Mouse (Mus musculus) CD8-positive naive resting alpha-beta T cell, adult 2 months (primary cell): ENCODE measurements around the gene Pde8b.

Experiments
- DNase-seq, 2 experiments: peaks; one replicate each; pipeline ENCODE4 v3.0.0; 2022; ENCODE audit warnings: low read depth in 2 of 2, low spot score in 2 of 2

Gene Pde8b

GRCm38 (mm10) chr13:95086033-95086432, 164.1 kb downstream of the Pde8b start:
- DNase-seq = no peak

DNA sequence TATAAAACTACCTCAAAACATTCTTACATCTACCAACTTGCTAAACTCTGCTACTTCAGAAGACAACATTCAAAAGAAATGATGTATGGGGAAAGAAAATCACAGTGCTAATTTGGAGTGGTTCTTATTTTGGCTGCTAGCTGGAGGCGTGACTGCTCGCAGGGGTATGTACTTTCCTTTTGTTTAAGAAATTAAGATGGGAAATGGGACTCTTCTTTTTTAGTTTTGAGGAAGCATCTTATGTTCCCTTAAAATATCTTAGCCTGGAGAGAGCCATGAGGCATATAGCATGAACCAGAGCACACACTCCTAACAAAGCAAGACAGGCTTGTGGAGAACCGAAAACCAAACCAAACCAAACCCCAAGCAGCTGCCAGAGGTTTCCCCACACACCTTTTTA, 167.5 kb downstream of the Pde8b start:
- DNase-seq = no peak

DNA sequence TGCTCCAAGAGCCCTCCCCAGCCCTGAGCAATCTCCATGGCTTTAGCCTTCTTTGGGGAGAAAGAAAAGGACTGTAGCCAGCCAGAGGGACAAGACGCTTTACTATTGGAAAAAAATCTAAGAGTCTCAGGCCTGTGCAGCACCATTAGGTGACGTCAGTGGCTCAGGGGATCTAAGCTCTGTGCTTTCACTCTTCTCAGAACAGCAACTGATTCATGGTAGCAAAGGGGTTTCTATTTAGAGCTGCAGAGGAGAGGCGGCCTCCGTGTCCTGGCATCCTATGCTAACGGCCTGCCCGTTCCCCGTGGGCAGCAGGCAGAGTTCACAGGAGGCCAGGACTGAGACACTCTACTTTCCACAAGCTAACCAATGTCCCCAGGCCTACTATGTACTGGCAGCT, 169.1 kb downstream of the Pde8b start:
- DNase-seq = no peak

- DNase-seq = no peak
Observed at GRCm38 (mm10) chr13:95078492-95078891, 171.6 kb downstream of the Pde8b start.

- DNase-seq = no peak
Observed at GRCm38 (mm10) chr13:95077688-95078087, 172.4 kb downstream of the Pde8b start.

DNA sequence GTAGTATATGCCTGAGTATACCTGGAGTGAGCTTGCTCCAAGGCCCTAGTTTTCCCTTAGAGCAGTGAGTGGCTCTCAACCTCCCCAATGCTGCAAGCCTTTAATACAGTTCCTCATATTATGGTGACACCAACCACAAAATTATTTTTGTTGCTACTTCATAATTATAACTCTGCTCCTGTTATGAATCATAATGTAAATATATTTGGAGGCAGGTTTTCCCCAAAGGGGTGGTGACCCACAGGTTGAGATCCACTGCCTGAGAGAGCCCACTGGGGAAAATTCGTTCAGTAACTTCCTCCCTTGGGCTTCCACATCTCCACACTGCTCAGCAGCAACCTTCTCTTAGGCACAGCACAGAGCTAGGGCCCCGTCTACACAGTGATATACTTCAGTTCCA, 174.0 kb downstream of the Pde8b start:
- no peak for DNase-seq

DNA sequence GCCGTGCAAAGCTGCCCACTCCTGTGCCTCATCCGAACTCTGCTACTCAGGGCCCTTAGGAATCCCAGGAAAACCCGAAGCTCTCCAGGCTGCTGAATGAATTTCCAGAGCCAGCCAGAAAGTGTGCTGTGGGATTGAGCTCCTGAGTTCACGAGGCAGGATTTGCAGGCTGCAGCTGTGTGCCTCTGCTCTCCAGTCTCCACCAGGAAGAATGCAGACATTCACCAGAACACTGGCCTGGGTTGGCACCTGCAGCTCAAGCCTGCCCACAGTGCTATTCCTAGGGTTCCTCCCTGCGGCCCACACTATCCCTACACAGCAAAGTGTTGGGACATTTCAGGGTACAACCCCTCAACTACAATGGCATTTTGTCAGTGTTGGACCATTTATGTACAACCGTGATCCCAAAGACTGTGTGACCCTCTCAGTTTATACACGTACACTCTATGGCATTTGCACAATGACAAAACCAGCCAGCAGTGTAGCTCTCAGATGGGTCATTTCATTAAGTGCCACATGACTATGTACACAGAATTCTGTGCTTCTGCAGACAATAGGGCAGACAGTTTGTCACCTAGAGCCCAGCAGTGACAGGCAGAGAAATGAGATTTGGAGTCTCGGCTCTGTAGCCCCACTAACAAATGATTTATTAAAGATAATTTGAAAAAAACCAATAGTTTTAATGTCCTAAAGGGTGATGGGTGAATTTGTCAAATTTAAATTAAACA, 176.5 kb downstream of the Pde8b start:
- DNase-seq = no peak

GRCm38 (mm10) chr13:95070268-95070667, 179.9 kb downstream of the Pde8b start:
- no peak for DNase-seq

- no peak for DNase-seq
Observed at GRCm38 (mm10) chr13:95067854-95068253, 182.3 kb downstream of the Pde8b start.

- DNase-seq = peak in 1 of 2 experiments; percentile 3
Observed at GRCm38 (mm10) chr13:95063390-95064017, 186.6 kb downstream of the Pde8b start.

GRCm38 (mm10) chr13:95058885-95059284, 191.3 kb downstream of the Pde8b start:
- DNase-seq = no peak

- no peak for DNase-seq
Observed at GRCm38 (mm10) chr13:95056501-95057280, 193.4 kb downstream of the Pde8b start.

- no peak for DNase-seq
Observed at GRCm38 (mm10) chr13:95055742-95056388, 194.3 kb downstream of the Pde8b start.

GRCm38 (mm10) chr13:95052421-95052820, 197.7 kb downstream of the Pde8b start:
- no peak for DNase-seq

- no peak for DNase-seq
Observed at GRCm38 (mm10) chr13:95050398-95050797, 199.7 kb downstream of the Pde8b start.

GRCm38 (mm10) chr13:95044108-95044507, 206.0 kb downstream of the Pde8b start:
- no peak for DNase-seq

- no peak for DNase-seq
Observed at GRCm38 (mm10) chr13:95040140-95040738, 209.9 kb downstream of the Pde8b start.

GRCm38 (mm10) chr13:95038200-95038599, 211.9 kb downstream of the Pde8b start:
- no peak for DNase-seq

DNA sequence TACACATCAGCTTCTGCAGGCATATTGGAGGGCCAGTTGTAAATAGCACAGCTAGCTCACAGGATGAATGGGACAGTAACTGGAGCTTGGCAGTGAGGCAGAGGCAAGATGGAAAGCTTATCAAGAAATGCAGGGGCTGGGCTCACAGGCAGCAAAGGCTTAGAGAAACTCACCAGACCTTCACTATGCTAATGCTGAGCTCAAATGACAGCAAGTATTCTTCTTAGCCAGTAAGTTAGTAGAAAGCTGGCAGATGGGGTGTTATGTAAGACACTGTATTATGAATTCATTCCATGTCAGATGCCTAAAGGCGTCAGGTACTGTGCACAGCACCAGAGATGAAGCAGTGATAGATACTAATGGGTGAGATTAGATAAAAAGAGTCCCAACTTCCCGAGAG, 215.4 kb downstream of the Pde8b start:
- no peak for DNase-seq

DNA sequence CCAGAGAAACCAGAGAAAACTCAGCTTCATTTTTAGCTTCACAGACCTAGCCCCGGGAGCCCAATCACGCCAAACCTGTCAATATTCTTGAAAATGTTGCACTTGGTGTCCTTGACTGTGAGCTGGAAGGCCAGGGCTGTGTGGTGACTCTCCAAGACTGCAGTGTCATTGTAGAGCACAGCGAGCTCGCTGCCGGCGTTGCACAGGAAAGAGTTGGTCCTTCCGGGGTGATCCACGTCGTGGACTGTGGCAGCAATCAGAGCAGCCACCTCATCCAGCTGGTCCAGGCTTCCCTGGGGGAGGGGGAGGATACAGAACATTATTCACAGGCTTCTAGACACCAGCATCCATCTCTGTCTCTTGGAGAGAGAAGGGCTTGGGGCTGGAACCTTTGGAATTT, 216.0 kb downstream of the Pde8b start:
- no peak for DNase-seq

DNA sequence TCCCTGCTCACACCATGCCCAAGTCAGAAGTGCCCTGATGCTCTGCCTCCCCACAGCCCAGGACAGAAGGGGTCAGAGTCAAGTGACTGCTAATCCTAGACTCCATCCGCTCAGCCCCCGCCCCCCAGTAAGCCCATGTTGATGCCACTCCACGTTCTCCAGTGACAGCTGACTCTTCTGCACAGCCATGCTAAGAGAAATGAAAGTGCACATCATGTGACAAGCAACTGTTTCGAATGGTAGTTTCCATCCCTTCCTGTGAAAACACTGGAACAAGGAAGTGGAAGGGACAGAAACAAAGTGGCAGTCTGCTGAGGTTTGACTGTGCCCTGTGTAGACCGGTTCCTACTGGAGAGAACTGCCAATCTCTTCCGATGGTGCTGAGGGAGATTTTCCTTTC, 217.2 kb downstream of the Pde8b start:
- no peak for DNase-seq
